Comparison of ENCODE assay signal across 8 mouse cellular contexts in genomic region chr6:37298982-37299381, GRCm38 (mm10). TPM values are rescaled to one million over a fixed set of nuclear protein-coding genes. Genes with fewer than 3 reads are reported as not detected.
A peak's percentile ranks its signal among the peaks of the same experiment; 100 is the strongest.
DNase-seq lines count a peak whose midpoint lies in the region; ATAC-seq and TF ChIP-seq lines count a peak whose summit lies in the region.

No protein-coding gene starts in this region.

- peak overlapping the region; percentile 88 for H3K4me3 ChIP-seq in megakaryocyte, embryonic 14.5 days (replicated peaks)
- no peak overlapping the region for H3K4me3 ChIP-seq in liver, embryonic 12.5 days
- peak overlapping the region; percentile 64 for H3K4me3 ChIP-seq in stomach, postnatal 0 days (ENCODE audit: low read depth, low read length)

- H3K4me1 ChIP-seq in megakaryocyte, embryonic 14.5 days = peaks cover 22% of the 10 kb centered on the region
- peaks cover 8% of the 10 kb centered on the region; the same call in 1 of the 2 replicates for H3K4me1 ChIP-seq in liver, embryonic 12.5 days
- no peaks in the 10 kb centered on the region; the same call in 1 of the 2 replicates for H3K4me1 ChIP-seq in stomach, postnatal 0 days (replicated peaks; ENCODE audit: control insufficient read depth, insufficient read depth)

- H3K27ac ChIP-seq in liver, embryonic 12.5 days = no peak overlapping the region
- no peak overlapping the region for H3K27ac ChIP-seq in stomach, postnatal 0 days (replicated peaks)

- peak overlapping the region; percentile 68 for H3K4me2 ChIP-seq in liver, embryonic 12.5 days
- H3K4me2 ChIP-seq in stomach, postnatal 0 days (replicated peaks; ENCODE audit: low read depth) = peak overlapping the region; percentile 97

- WGBS in liver, embryonic 12.5 days (ENCODE audit: insufficient replicate concordance) = 17% methylated on average over 4 of the region's 4 CpGs
- 30% methylated on average over 4 of the region's 4 CpGs for WGBS in stomach, postnatal 0 days

- no peaks in the 10 kb centered on the region for H3K36me3 ChIP-seq in megakaryocyte, embryonic 14.5 days (replicated peaks; ENCODE audit: low read length)
- H3K36me3 ChIP-seq in liver, embryonic 12.5 days = no peaks in the 10 kb centered on the region
- H3K36me3 ChIP-seq in stomach, postnatal 0 days (ENCODE audit: control insufficient read depth, insufficient read depth, low read length) = no peaks in the 10 kb centered on the region

- peaks cover 5% of the 10 kb centered on the region for H3K9me3 ChIP-seq in megakaryocyte, embryonic 14.5 days
- H3K9me3 ChIP-seq in liver, embryonic 12.5 days (replicated peaks) = no peaks in the 10 kb centered on the region
- H3K9me3 ChIP-seq in stomach, postnatal 0 days (ENCODE audit: control insufficient read depth, low read length) = no peaks in the 10 kb centered on the region

- H3K27me3 ChIP-seq in megakaryocyte, embryonic 14.5 days (replicated peaks) = peaks cover 61% of the 10 kb centered on the region
- H3K27me3 ChIP-seq in liver, embryonic 12.5 days (replicated peaks) = peaks cover 55% of the 10 kb centered on the region
- H3K27me3 ChIP-seq in stomach, postnatal 0 days (ENCODE audit: control insufficient read depth, insufficient read depth, low read length) = peaks cover 3% of the 10 kb centered on the region; the same call in 1 of the 2 replicates

- no peak for TF ChIP-seq CTCF in stomach, postnatal 0 days (IDR thresholded peaks at IDR 0.05; ENCODE audit: low read depth)

- no peak overlapping the region for H3K9ac ChIP-seq in liver, embryonic 12.5 days
- no peak overlapping the region for H3K9ac ChIP-seq in stomach, postnatal 0 days (ENCODE audit: low read length)

- ATAC-seq in megakaryocyte, adult 5-6 weeks (ENCODE audit: poor library complexity, severe bottlenecking) = no peak
- ATAC-seq in liver, embryonic 12.5 days = no peak
- ATAC-seq in stomach, postnatal 0 days (ENCODE audit: low FRiP score, low TSS enrichment) = no peak

- TF ChIP-seq EP300 in stomach, postnatal 0 days (optimal IDR thresholded peaks at IDR 0.05) = no peak

- peak; percentile 8 to 36 for DNase-seq in cerebellum, adult 18-20 months
- no peak for DNase-seq in cerebellum, postnatal 4 days (ENCODE audit: low spot score in 2 of 2)
- no peak for DNase-seq in stomach, postnatal 0 days (ENCODE audit: low spot score)
- no peak for DNase-seq in adrenal gland, postnatal 14 days
- DNase-seq in spleen, postnatal 4 days (ENCODE audit: low spot score in 2 of 2) = no peak

RNA-seq across cellular contexts. Expression of gene Dgki, which starts 1.0 kb away (rescaled TPM):
- polyA plus RNA-seq in megakaryocyte, embryonic 14.5 days (2012; ENCODE audit: insufficient read depth, low replicate concordance) = 0.02 TPM in 1 of 2 replicates, not detected in the other
- 0.11 TPM in 1 of 2 replicates, not detected in the other for total RNA-seq in megakaryocyte, adult 5-6 weeks (2015)
- total RNA-seq in megakaryocyte, adult 5-6 weeks (2017) = not detected in 2 replicates
- 0.06 and 0.16 TPM in 2 replicates for polyA plus RNA-seq in liver, embryonic 12.5 days (2016; fragmentation: Nextera tagmentation; extraction: Ambion mirVana)
- 0.39 and 0.56 TPM in 2 replicates for polyA plus RNA-seq in stomach, postnatal 0 days (2015; fragmentation: Nextera tagmentation; extraction: Ambion mirVana)
- 2.2 and 2.4 TPM in 2 replicates for total RNA-seq in adrenal gland, postnatal 14 days (2021)

Comparison
In these comparisons a context has a peak if more than half of its experiments do, and no peak if none do; other contexts are left out.
1. DNase-seq: peak in cerebellum, adult 18-20 months (2 of 2); none in cerebellum, postnatal 4 days (0 of 2), stomach, postnatal 0 days (single experiment), adrenal gland, postnatal 14 days (single experiment) and spleen, postnatal 4 days (0 of 2).